ENCODE assay signal across 12 mouse cellular contexts in the genomic region with DNA sequence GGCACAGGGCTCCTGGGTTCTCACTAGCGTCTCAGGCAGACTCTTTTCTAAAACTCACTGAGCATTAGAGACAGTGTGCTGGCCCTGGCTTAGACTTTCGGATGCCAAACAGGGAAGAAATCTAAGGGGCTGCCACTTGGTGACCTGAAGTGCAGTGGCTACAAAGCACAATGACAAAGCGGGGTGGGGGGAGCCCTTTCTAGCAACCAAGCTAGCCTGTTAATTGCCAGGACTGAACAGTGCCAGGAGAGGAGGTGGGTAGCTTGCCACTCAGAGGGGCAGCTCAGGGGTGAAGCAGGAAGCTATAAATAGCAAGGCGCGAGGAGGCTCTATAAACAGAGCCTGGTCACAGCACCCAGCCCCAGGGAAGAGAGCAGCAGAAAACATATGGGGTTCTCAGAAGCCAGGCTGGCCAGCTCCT.
DNase-seq lines count a peak whose midpoint lies in the region; ATAC-seq and TF ChIP-seq lines count a peak whose summit lies in the region.
"Had no signal": no experiment of that assay in that cellular context is flagged by ENCODE, and none has a peak within 500 bp of the region (broad histone marks: within the 10 kb centered on the region; RNA-seq: fewer than 3 reads in every experiment).

No protein-coding gene starts in this region.

- peak; percentile 4 for DNase-seq in lung, adult 2 months
- DNase-seq in lung, postnatal 10 days: no peak
- DNase-seq in embryonic facial prominence, embryonic 14.5 days (ENCODE audit: low spot score): peak; percentile 40
- DNase-seq in heart, postnatal 4 days: peak; percentile 53
- DNase-seq in skeletal muscle tissue, adult 2 months (ENCODE audit: low read depth, low spot score): peak; percentile 63
- DNase-seq in right cerebral cortex, postnatal 36 days (ENCODE audit: low spot score in 2 of 2): no peak
- DNase-seq in frontal cortex, adult 2 months (ENCODE audit: extremely low spot score in 1 of 2, low spot score in 1 of 2): no peak
- DNase-seq in adrenal gland, adult 8-10 months: no peak
- DNase-seq: kidney, adult 8-10 months had no signal

- H3K27ac ChIP-seq in embryonic facial prominence, embryonic 14.5 days (replicated peaks; ENCODE audit: low read depth, low read length): no peak overlapping the region
- H3K27ac ChIP-seq: liver, embryonic 14.5 days; neural tube, embryonic 12.5 days had no signal

- TF ChIP-seq CTCF in lung, adult 2 months (IDR thresholded peaks at IDR 0.05; ENCODE audit: insufficient read depth, low read length): no peak

- no peak overlapping the region for H3K4me3 ChIP-seq in lung, adult 2 months (replicated peaks; ENCODE audit: extremely low read depth, low read depth, low read length)
- H3K4me3 ChIP-seq in embryonic facial prominence, embryonic 14.5 days (ENCODE audit: low read depth, low read length): no peak overlapping the region
- H3K4me3 ChIP-seq: erythroblast, embryonic 14.5 days; neural tube, embryonic 12.5 days had no signal

- H3K4me2 ChIP-seq in embryonic facial prominence, embryonic 14.5 days (ENCODE audit: low read depth, low read length): no peak overlapping the region
- H3K4me2 ChIP-seq: neural tube, embryonic 12.5 days had no signal

- ATAC-seq in embryonic facial prominence, embryonic 14.5 days (ENCODE audit: low read depth): no peak

- no peaks in the 10 kb centered on the region for H3K9me3 ChIP-seq in embryonic facial prominence, embryonic 14.5 days (ENCODE audit: control insufficient read depth, low read length)
- H3K9me3 ChIP-seq: neural tube, embryonic 12.5 days had no signal

- H3K9ac ChIP-seq in embryonic facial prominence, embryonic 14.5 days (ENCODE audit: low read depth, low read length): no peak overlapping the region
- H3K9ac ChIP-seq: liver, embryonic 14.5 days; neural tube, embryonic 12.5 days had no signal

- WGBS in lung, adult 2 months: 60% methylated on average over 5 of the region's 5 CpGs
- 62% methylated on average over 5 of the region's 5 CpGs for WGBS in embryonic facial prominence, embryonic 14.5 days

- H3K36me3 ChIP-seq in embryonic facial prominence, embryonic 14.5 days (ENCODE audit: control insufficient read depth, insufficient read depth, low read length): no peaks in the 10 kb centered on the region
- H3K36me3 ChIP-seq: neural tube, embryonic 12.5 days had no signal

- peaks cover 31% of the 10 kb centered on the region for H3K4me1 ChIP-seq in lung, adult 2 months (ENCODE audit: control insufficient read depth, insufficient read depth, low read length)
- peaks cover 23% of the 10 kb centered on the region; the same call in 1 of the 2 replicates for H3K4me1 ChIP-seq in embryonic facial prominence, embryonic 14.5 days (ENCODE audit: control insufficient read depth, insufficient read depth, low read length)

- no peak for TF ChIP-seq POLR2A in lung, adult 2 months (IDR thresholded peaks at IDR 0.05; ENCODE audit: borderline replicate concordance, extremely low read depth, low read depth, low read length)

- H3K27me3 ChIP-seq in embryonic facial prominence, embryonic 14.5 days (replicated peaks; ENCODE audit: control insufficient read depth, insufficient read depth, low read length): no peaks in the 10 kb centered on the region
- H3K27me3 ChIP-seq: neural tube, embryonic 12.5 days had no signal

Comparison
In these comparisons a context has a peak if more than half of its experiments do, and no peak if none do; other contexts are left out.
1. DNase-seq: peak in lung, adult 2 months (single experiment), embryonic facial prominence, embryonic 14.5 days (single experiment), heart, postnatal 4 days (single experiment) and skeletal muscle tissue, adult 2 months (single experiment); none in lung, postnatal 10 days (single experiment), right cerebral cortex, postnatal 36 days (0 of 2), frontal cortex, adult 2 months (0 of 2) and adrenal gland, adult 8-10 months (single experiment).